Mouse (Mus musculus) CD4-positive naive resting alpha-beta T cell, adult 57 days (primary cell): ENCODE measurements around the gene Slc32a1. TPM values are rescaled to one million over a fixed set of nuclear protein-coding genes. Genes with fewer than 3 reads are reported as not detected.

ENCODE experiments used
- total RNA-seq: library from RNA; stranded (reverse); gene quantifications from one replicate; pipeline ENCODE4 v1.2.4, GENCODE M21; 2023

Slc32a1 gene
- total RNA-seq = not detected

DNA sequence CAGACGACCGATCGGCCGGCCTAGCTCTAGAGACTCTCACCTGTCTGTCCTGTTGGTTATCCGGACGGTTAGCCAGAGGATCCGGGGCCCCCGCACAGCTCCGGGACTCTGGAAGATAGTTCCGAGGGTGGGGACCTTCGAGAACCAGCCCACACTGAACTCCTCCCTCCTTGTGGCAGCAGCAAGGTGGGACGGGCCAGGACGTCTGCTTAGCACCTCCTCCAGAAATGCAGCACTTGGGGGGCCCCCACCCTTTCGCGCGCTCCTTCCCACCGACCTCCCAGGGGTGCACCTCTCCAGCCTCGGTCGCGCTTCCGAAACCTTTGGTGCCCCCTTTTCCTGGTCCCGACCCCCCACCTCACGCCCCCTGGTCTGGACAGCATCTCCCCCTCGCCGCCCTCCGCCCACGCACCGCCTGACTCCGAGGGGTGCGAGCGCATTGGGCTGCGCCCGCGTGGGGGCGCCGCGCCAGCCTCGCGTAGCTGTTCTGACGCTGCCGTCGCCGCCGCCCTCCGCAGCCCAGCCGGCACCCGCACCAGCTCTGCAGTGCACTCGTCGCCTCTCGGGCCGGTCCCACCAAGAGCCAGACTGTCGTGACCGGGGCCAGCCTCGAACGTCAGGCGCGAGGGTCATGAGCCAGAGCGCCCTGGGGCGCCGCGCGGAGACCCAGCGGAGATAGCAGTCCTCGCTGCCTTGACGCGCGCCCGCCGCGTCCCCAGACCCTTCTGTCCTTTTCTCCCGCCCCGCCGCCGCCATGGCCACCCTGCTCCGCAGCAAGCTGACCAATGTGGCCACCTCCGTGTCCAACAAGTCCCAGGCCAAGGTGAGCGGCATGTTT, at the start of gene Slc32a1:
Gene Slc32a1, plus strand, starts transcription at position 280 of the 838 bp plus-strand sequence.

DNA sequence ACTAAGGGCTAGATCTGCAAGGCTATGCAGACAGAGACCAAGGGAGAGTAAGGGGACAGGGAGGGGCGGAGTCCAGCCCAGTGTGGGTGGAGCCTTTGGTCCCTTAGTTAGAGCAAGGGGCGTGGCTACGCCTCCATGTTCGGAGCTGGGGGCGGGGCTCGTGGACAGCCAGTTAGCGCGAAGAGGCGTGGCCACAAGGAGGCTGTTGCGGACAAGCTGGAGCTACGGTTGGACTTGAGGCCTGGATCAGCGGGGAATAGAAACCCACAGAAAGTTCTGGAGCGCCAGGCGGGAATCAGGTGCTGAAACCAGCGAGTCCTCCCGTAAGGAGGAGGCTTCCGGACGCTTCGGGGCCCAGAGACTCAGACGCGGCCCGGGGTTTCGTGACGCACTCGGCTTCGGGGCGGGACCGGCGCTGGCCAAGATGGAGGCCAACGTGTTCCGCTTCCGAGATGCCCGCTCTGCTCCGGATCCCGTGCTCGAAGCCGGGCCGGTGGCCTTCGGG, 14.2 kb downstream of the Slc32a1 start, which contains the start of gene Actr5:
Gene Actr5, plus strand, starts transcription at position 171 of the 505 bp plus-strand sequence.

DNA sequence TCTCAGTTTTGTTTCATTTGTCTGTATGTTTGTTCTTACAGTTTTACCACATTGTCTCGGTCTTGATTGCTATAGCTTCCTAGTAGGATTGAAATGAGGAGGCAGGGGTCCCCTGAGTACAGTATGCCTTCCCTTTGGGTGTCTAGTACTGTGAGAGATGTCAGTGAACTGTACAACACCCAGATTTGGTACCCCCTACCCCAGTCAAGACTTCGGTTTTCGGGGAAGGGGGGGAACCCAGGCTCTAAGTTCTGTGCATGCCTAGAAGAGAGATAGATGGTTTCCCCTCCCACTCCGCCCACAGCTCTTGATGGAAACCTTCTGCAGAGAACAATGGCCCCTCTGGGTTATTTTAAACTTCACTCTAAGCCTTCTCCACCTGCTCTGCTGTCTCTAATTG, 54.5 kb downstream of the Slc32a1 start, which contains the start of gene Ppp1r16b:
Gene Ppp1r16b, plus strand, starts transcription at position 301 of the 400 bp plus-strand sequence.

Other genes starting within 250 kb of the Slc32a1 start
- not detected for gene Snhg11, start 235.1 kb upstream of the Slc32a1 start, total RNA-seq
- gene Ralgapb, start 200.9 kb upstream of the Slc32a1 start, total RNA-seq = 73.8 TPM
- not detected for gene Adig, start 108.2 kb upstream of the Slc32a1 start, total RNA-seq
- not detected for gene Arhgap40, start 98.0 kb upstream of the Slc32a1 start, total RNA-seq
- 54.9 TPM for gene Actr5, start 14.1 kb downstream of the Slc32a1 start, total RNA-seq
- gene Ppp1r16b, start 54.6 kb downstream of the Slc32a1 start, total RNA-seq = 85.6 TPM
- gene Fam83d, start 157.3 kb downstream of the Slc32a1 start, total RNA-seq = 4.2 TPM
- gene Dhx35, start 184.0 kb downstream of the Slc32a1 start, total RNA-seq = 30.0 TPM